Mouse (Mus musculus): ENCODE measurements around the gene Tmem94. TPM values are rescaled to one million over a fixed set of nuclear protein-coding genes. Genes with fewer than 3 reads are reported as not detected.

Gene Tmem94
- polyA plus RNA-seq, 1 experiment: 29.2 TPM

GRCm38 (mm10) chr11:115845819-115846218 is 80.6 kb downstream of the Tmem94 start:
- Histone ChIP-seq H3K9ac (ENCODE audit: low read depth, poor library complexity, severe bottlenecking) (no peak overlapping the region), H3K4me1 (ENCODE audit: control insufficient read depth, insufficient read depth, low read length) (peaks cover 17% of the 10 kb centered on the region), H3K27ac (ENCODE audit: insufficient read depth, low read length) (no peak overlapping the region), H3K27me3 (ENCODE audit: control insufficient read depth, insufficient read depth, low read length, poor library complexity, severe bottlenecking) (no peaks in the 10 kb centered on the region), H3K9me3 (replicated peaks; ENCODE audit: control insufficient read depth, insufficient read depth, low read length, poor library complexity, severe bottlenecking) (no peaks in the 10 kb centered on the region), H3K36me3 (ENCODE audit: control insufficient read depth, insufficient read depth, low read length, poor library complexity, severe bottlenecking) (peaks cover 21% of the 10 kb centered on the region), H3K4me3 (ENCODE audit: low read depth, low read length) (no peak overlapping the region)
- peak; percentile 36 for TF ChIP-seq CTCF (IDR thresholded peaks at IDR 0.05; ENCODE audit: low read depth, low read length)
- TF ChIP-seq EP300 (IDR thresholded peaks at IDR 0.05; ENCODE audit: insufficient read depth, low read depth, low read length): no peak
- no peak for TF ChIP-seq POLR2A (IDR thresholded peaks at IDR 0.05; ENCODE audit: insufficient read depth, low read length)

Other genes starting within 250 kb of the Tmem94 start
- gene Sumo2, start 229.2 kb upstream of the Tmem94 start, polyA plus RNA-seq (2011; ENCODE audit: insufficient read depth, insufficient read length, low read depth, missing spikeins): 1,012 and 1,017 TPM in 2 replicates
- gene Nup85, start 201.0 kb upstream of the Tmem94 start, polyA plus RNA-seq (2011; ENCODE audit: insufficient read depth, insufficient read length, low read depth, missing spikeins): 99.9 and 103 TPM in 2 replicates
- 29.3 and 35.5 TPM in 2 replicates for gene Mrps7, start 161.5 kb upstream of the Tmem94 start, polyA plus RNA-seq (2011; ENCODE audit: insufficient read depth, insufficient read length, low read depth, missing spikeins)
- 69.3 and 79.4 TPM in 2 replicates for gene Gga3, start 161.4 kb upstream of the Tmem94 start, polyA plus RNA-seq (2011; ENCODE audit: insufficient read depth, insufficient read length, low read depth, missing spikeins)
- 50.4 and 55.0 TPM in 2 replicates for gene Mif4gd, start 152.5 kb upstream of the Tmem94 start, polyA plus RNA-seq (2011; ENCODE audit: insufficient read depth, insufficient read length, low read depth, missing spikeins)
- gene Slc25a19, start 137.1 kb upstream of the Tmem94 start, polyA plus RNA-seq (2011; ENCODE audit: insufficient read depth, insufficient read length, low read depth, missing spikeins): 34.7 and 35.8 TPM in 2 replicates
- gene Grb2, start 56.8 kb upstream of the Tmem94 start, polyA plus RNA-seq (2011; ENCODE audit: insufficient read depth, insufficient read length, low read depth, missing spikeins): 75.0 and 75.9 TPM in 2 replicates
- gene Caskin2, start 48.2 kb downstream of the Tmem94 start, polyA plus RNA-seq (2011; ENCODE audit: insufficient read depth, insufficient read length, low read depth, missing spikeins): 10.5 and 12.1 TPM in 2 replicates
- 26.9 and 30.2 TPM in 2 replicates for gene Tsen54, start 49.3 kb downstream of the Tmem94 start, polyA plus RNA-seq (2011; ENCODE audit: insufficient read depth, insufficient read length, low read depth, missing spikeins)
- 92.1 and 99.1 TPM in 2 replicates for gene Llgl2, start 58.6 kb downstream of the Tmem94 start, polyA plus RNA-seq (2011; ENCODE audit: insufficient read depth, insufficient read length, low read depth, missing spikeins)
- gene Myo15b, start 93.0 kb downstream of the Tmem94 start, polyA plus RNA-seq (2011; ENCODE audit: insufficient read depth, insufficient read length, low read depth, missing spikeins): 1.6 and 4.2 TPM in 2 replicates
- gene Smim5, start 134.5 kb downstream of the Tmem94 start, polyA plus RNA-seq (2011; ENCODE audit: insufficient read depth, insufficient read length, low read depth, missing spikeins): not detected in 2 replicates
- not detected in 2 replicates for gene Smim6, start 146.6 kb downstream of the Tmem94 start, polyA plus RNA-seq (2011; ENCODE audit: insufficient read depth, insufficient read length, low read depth, missing spikeins)
- 51.1 and 55.9 TPM in 2 replicates for gene Sap30bp, start 167.8 kb downstream of the Tmem94 start, polyA plus RNA-seq (2011; ENCODE audit: insufficient read depth, insufficient read length, low read depth, missing spikeins)
- gene Recql5, start 168.0 kb downstream of the Tmem94 start, polyA plus RNA-seq (2011; ENCODE audit: insufficient read depth, insufficient read length, low read depth, missing spikeins): 20.0 and 22.6 TPM in 2 replicates
- gene Itgb4, start 209.3 kb downstream of the Tmem94 start, polyA plus RNA-seq (2011; ENCODE audit: insufficient read depth, insufficient read length, low read depth, missing spikeins): 9.3 and 11.8 TPM in 2 replicates
- gene Galk1, start 247.3 kb downstream of the Tmem94 start, polyA plus RNA-seq (2011; ENCODE audit: insufficient read depth, insufficient read length, low read depth, missing spikeins): 96.4 and 107 TPM in 2 replicates

Data from ES-Bruce4 (cell line).